Mouse (Mus musculus) lung, postnatal 0 days (tissue): ENCODE measurements around the gene Rptor.

Experiments
- CTCF ChIP-seq: IDR thresholded peaks from 2 replicates; pipeline ENCODE4 v1.5.1; 2016; ENCODE audit warnings: antibody characterized with exemption, mild to moderate bottlenecking
- EP300 ChIP-seq: IDR thresholded peaks from 2 replicates; pipeline ENCODE4 v1.6.1; 2016; ENCODE audit warnings: antibody characterized with exemption, mild to moderate bottlenecking, control low read depth

DNA sequence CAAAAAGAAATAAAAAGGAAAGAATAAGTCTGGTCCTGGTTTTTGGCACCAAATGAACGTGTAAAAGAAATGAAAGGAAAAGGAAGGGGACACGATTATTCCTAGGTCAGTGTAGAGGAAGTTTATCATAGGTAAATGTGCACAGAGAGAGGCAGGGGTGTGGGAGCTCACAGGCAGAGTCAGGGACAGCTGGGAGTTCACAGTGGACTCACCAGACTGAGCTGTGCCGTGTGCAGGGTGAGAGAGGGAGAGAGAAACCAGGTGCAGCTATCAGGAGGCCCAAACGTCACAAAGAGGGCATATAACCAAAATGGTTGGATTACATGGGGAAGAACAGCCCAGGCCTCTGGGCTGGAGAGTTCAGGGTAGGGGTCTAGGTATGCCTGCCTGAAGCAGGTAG, 70.1 kb downstream of the Rptor start:
- TF ChIP-seq EP300 = no peak
- no peak for TF ChIP-seq CTCF
